ENCODE assay signal across 10 mouse cellular contexts in genomic region chr8:117363291-117363690, GRCm38 (mm10).
DNase-seq lines count a peak whose midpoint lies in the region; ATAC-seq and TF ChIP-seq lines count a peak whose summit lies in the region.
"Had no signal": no experiment of that assay in that cellular context is flagged by ENCODE, and none has a peak within 500 bp of the region (broad histone marks: within the 10 kb centered on the region; RNA-seq: fewer than 3 reads in every experiment).

No protein-coding gene starts in this region.

- H3K4me2 ChIP-seq in liver, embryonic 12.5 days: no peak overlapping the region

- no peaks in the 10 kb centered on the region for H3K36me3 ChIP-seq in liver, adult 2 months (ENCODE audit: control insufficient read depth, insufficient read depth, low read length)
- no peaks in the 10 kb centered on the region for H3K36me3 ChIP-seq in liver, embryonic 12.5 days

- no peak for TF ChIP-seq CTCF in liver, adult 2 months (IDR thresholded peaks at IDR 0.05; ENCODE audit: low read depth, low read length)

- no peaks in the 10 kb centered on the region for H3K27me3 ChIP-seq in liver, adult 2 months (ENCODE audit: control insufficient read depth, insufficient read depth, low read length)
- H3K27me3 ChIP-seq in liver, embryonic 12.5 days (replicated peaks): no peaks in the 10 kb centered on the region
- H3K27me3 ChIP-seq: Patski had no signal

- TF ChIP-seq POLR2A in liver, adult 2 months (IDR thresholded peaks at IDR 0.05; ENCODE audit: extremely low read depth, insufficient read depth, low read length): no peak

- WGBS in liver, adult 2 months: 28% methylated on average over 10 of the region's 10 CpGs
- WGBS in liver, embryonic 12.5 days (ENCODE audit: insufficient replicate concordance): 88% methylated on average over 10 of the region's 10 CpGs

- H3K27ac ChIP-seq in liver, adult 2 months (replicated peaks; ENCODE audit: insufficient read depth, low read depth, low read length): no peak overlapping the region
- H3K27ac ChIP-seq in liver, embryonic 12.5 days: no peak overlapping the region

- no peak overlapping the region for H3K4me3 ChIP-seq in liver, adult 2 months (ENCODE audit: insufficient read depth, low read depth, low read length)
- H3K4me3 ChIP-seq in liver, embryonic 12.5 days: no peak overlapping the region

- H3K9ac ChIP-seq in liver, adult 2 months (ENCODE audit: low read depth, low read length): no peak overlapping the region
- H3K9ac ChIP-seq in liver, embryonic 12.5 days: no peak overlapping the region
- H3K9ac ChIP-seq: liver, postnatal 0 days had no signal

- no peak for ATAC-seq in liver, embryonic 12.5 days
- no peak for ATAC-seq in activated CD4-positive, CD25-positive, alpha-beta regulatory T cell, adult 4 months
- ATAC-seq: liver, postnatal 0 days had no signal

- H3K79me2 ChIP-seq in liver, adult 2 months (ENCODE audit: control insufficient read depth, insufficient read depth, low read length): peaks cover 56% of the 10 kb centered on the region

- H3K4me1 ChIP-seq in liver, adult 2 months (ENCODE audit: control insufficient read depth, insufficient read depth, low read length): peaks cover 19% of the 10 kb centered on the region
- H3K4me1 ChIP-seq in liver, embryonic 12.5 days: peaks cover 84% of the 10 kb centered on the region

- no peaks in the 10 kb centered on the region for H3K9me3 ChIP-seq in liver, embryonic 12.5 days (replicated peaks)

- peak; percentile 53 to 73 for DNase-seq in adrenal gland, adult (ENCODE audit: inconsistent age in 2 of 2, low spot score in 1 of 2)
- DNase-seq in adrenal gland, postnatal 4 days (ENCODE audit: low spot score in 2 of 2): no peak
- DNase-seq in liver, adult 2 months (ENCODE audit: extremely low read depth, low read depth, low spot score): peak; percentile 80
- peak; percentile 63 for DNase-seq in gastrocnemius, postnatal 25 days
- peak; percentile 51 for DNase-seq in lung, postnatal 10 days
- DNase-seq in spleen, postnatal 10 days (ENCODE audit: low spot score in 2 of 2): no peak
- DNase-seq: liver, postnatal 0 days had no signal

Comparison
In these comparisons a context has a peak if more than half of its experiments do, and no peak if none do; other contexts are left out.
1. DNase-seq: peak in adrenal gland, adult (2 of 2), liver, adult 2 months (single experiment), gastrocnemius, postnatal 25 days (single experiment) and lung, postnatal 10 days (single experiment); none in adrenal gland, postnatal 4 days (0 of 2) and spleen, postnatal 10 days (0 of 2).